Mouse (Mus musculus) megakaryocyte, embryonic 14.5 days (primary cell): ENCODE results near the gene C2cd2.

Experiments
- FLI1 ChIP-seq: IDR thresholded peaks from 2 replicates; pipeline ENCODE4 v1.6.1; 2012; ENCODE audit warnings: low read length, inconsistent platforms, mixed read lengths
- GATA1 ChIP-seq: IDR thresholded peaks from 3 replicates; pipeline ENCODE4 v1.6.1; 2012; ENCODE audit warnings: mixed read lengths, low read length, inconsistent platforms, borderline replicate concordance

DNA sequence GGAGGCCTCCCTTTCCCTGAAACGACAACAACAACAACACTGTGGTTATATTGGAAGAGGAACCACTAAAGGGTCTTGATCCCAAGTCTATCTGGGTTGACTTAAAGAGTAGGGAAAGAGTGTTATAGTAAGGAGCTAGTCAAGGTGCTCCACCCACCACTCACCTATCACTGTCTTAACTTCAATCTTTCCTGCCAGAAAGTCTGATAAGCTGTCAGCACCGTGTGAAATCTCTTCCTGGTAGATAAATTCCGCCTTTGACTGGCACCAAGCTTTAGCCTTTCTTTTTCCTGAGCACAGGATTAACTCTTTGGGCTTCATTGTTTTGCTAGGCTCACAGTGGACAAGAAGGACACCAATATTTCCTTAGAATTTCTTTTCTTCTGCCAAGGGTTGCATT, 58.4 kb downstream of the C2cd2 start:
- TF ChIP-seq GATA1 (no peak), FLI1 (no peak)
